Comparison of ENCODE assay signal across 27 mouse cellular contexts in the genomic region with DNA sequence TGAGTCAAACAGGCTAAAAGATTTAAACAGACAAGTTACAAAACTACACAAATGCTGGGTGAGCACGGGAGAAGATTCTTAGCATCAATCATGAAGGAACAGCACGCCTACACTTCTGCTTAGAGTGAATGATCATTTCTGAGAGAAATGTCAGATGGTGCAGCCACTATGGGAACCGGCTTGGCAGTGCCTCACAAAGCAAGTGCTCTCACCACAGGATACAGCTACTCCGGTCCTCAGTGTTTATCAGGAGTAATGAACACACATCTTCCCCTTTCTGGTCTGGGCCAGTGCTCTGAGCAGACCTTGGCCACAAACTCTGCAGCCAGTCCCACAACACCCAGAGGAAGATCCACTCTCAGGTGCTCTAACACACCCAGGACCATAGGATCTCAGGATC. TPM values are rescaled to one million over a fixed set of nuclear protein-coding genes. Genes with fewer than 3 reads are reported as not detected.
DNase-seq lines count a peak whose midpoint lies in the region; ATAC-seq and TF ChIP-seq lines count a peak whose summit lies in the region.
"Had no signal": no experiment of that assay in that cellular context is flagged by ENCODE, and none has a peak within 500 bp of the region (broad histone marks: within the 10 kb centered on the region; RNA-seq: fewer than 3 reads in every experiment).

No protein-coding gene starts in this region.

- H3K4me1 ChIP-seq in cerebellum, adult 2 months (ENCODE audit: control insufficient read depth, insufficient read depth, low read length) = peaks cover 7% of the 10 kb centered on the region; the same call in 1 of the 2 replicates
- no peaks in the 10 kb centered on the region for H3K4me1 ChIP-seq in hindbrain, embryonic 10.5 days (replicated peaks)
- H3K4me1 ChIP-seq: forebrain, embryonic 10.5 days; forebrain, embryonic 13.5 days; heart, embryonic 10.5 days; heart, embryonic 13.5 days; hindbrain, embryonic 13.5 days had no signal

- H3K4me3 ChIP-seq in cerebellum, adult 2 months (replicated peaks; ENCODE audit: insufficient read depth, low read depth, low read length) = no peak overlapping the region
- no peak overlapping the region for H3K4me3 ChIP-seq in hindbrain, embryonic 10.5 days
- H3K4me3 ChIP-seq: forebrain, embryonic 10.5 days; forebrain, embryonic 13.5 days; heart, embryonic 10.5 days; heart, embryonic 13.5 days; hindbrain, embryonic 13.5 days had no signal

- H3K27me3 ChIP-seq in cerebellum, adult 2 months (ENCODE audit: control insufficient read depth, insufficient read depth, low read length) = no peaks in the 10 kb centered on the region
- H3K27me3 ChIP-seq in hindbrain, embryonic 10.5 days (ENCODE audit: insufficient read depth, poor library complexity, severe bottlenecking) = no peaks in the 10 kb centered on the region
- H3K27me3 ChIP-seq: forebrain, embryonic 13.5 days; hindbrain, embryonic 13.5 days had no signal

- TF ChIP-seq POLR2A in cerebellum, adult 2 months (IDR thresholded peaks at IDR 0.05; ENCODE audit: borderline replicate concordance, insufficient read depth, low read length) = no peak

- H3K27ac ChIP-seq in cerebellum, adult 2 months (ENCODE audit: insufficient read depth, low read length) = peak overlapping the region; percentile 34; the same call in 1 of the 2 replicates
- H3K27ac ChIP-seq in hindbrain, embryonic 10.5 days = no peak overlapping the region
- H3K27ac ChIP-seq: forebrain, embryonic 10.5 days; forebrain, embryonic 13.5 days; heart, embryonic 10.5 days; heart, embryonic 13.5 days; hindbrain, embryonic 13.5 days had no signal

- ATAC-seq in granulocyte monocyte progenitor cell, adult 5-6 weeks (replicated peaks; ENCODE audit: poor library complexity, severe bottlenecking) = peak; percentile 42; the same call in 1 of the 2 replicates
- ATAC-seq: CD4-positive, CD25-positive, alpha-beta regulatory T cell, adult 4 months; forebrain, embryonic 13.5 days; forebrain, embryonic 16.5 days; hindbrain, embryonic 16.5 days; intestine, embryonic 16.5 days; Patski had no signal

- H3K9me3 ChIP-seq in hindbrain, embryonic 10.5 days = no peaks in the 10 kb centered on the region
- H3K9me3 ChIP-seq: forebrain, embryonic 10.5 days; forebrain, embryonic 13.5 days; heart, embryonic 10.5 days; heart, embryonic 13.5 days; hindbrain, embryonic 13.5 days had no signal

- no peak for TF ChIP-seq CTCF in cerebellum, adult 2 months (IDR thresholded peaks at IDR 0.05; ENCODE audit: borderline replicate concordance, insufficient read depth, low read depth, low read length)

- H3K36me3 ChIP-seq in hindbrain, embryonic 10.5 days = no peaks in the 10 kb centered on the region
- H3K36me3 ChIP-seq: forebrain, embryonic 10.5 days; heart, embryonic 10.5 days; heart, embryonic 13.5 days; hindbrain, embryonic 13.5 days had no signal

- peak; percentile 35 to 59 for DNase-seq in cerebellum, adult 2 months
- DNase-seq in cerebellum, adult 8-10 months = no peak
- DNase-seq in 416B (ENCODE audit: low read depth) (peak; percentile 24), MEL-GATA-1-ER (ENCODE audit: extremely low read depth, low read depth) (peak; percentile 29)
- no peak for DNase-seq in layer of hippocampus, postnatal 36 days
- no peak for DNase-seq in hindbrain, embryonic 10.5 days (ENCODE audit: low spot score)
- no peak for DNase-seq in natural killer cell, adult 2 months (ENCODE audit: low spot score in 2 of 2)
- DNase-seq: adrenal gland, adult 8-10 months; adrenal gland, postnatal 25 days; gastrocnemius, postnatal 10 days; gastrocnemius, postnatal 36 days; heart, adult 18-20 months; heart, postnatal 14 days; heart, postnatal 4 days; kidney, adult 18-20 months; kidney, adult 9 months had no signal

- WGBS in cerebellum, adult 2 months = 11% methylated on average over 4 of the region's 4 CpGs
- 73% methylated on average over 4 of the region's 4 CpGs for WGBS in hindbrain, embryonic 10.5 days

RNA-seq across cellular contexts. Expression of gene Exo5, which starts 20.3 kb away (rescaled TPM):
- polyA plus RNA-seq in cerebellum, adult 2 months (2012; rRNA removed) = 9.4 and 10.1 TPM in 2 replicates
- 15.4 and 17.6 TPM in 2 replicates for total RNA-seq in granulocyte monocyte progenitor cell, adult 5-6 weeks (2014; fragmentation: Nextera tagmentation)
- 16.4 and 18.1 TPM in 2 replicates for total RNA-seq in granulocyte monocyte progenitor cell, adult 5-6 weeks (2017)
- total RNA-seq in layer of hippocampus, postnatal 36 days (2021) = 10 to 100 TPM; 11.6 to 13.0 TPM
- polyA plus RNA-seq in hindbrain, embryonic 10.5 days (2016; fragmentation: Nextera tagmentation; extraction: Ambion mirVana) = 32.3 and 34.8 TPM in 2 replicates

RNA-seq across cellular contexts. Expression of gene Zfp69, which starts 47.0 kb away (rescaled TPM):
- polyA plus RNA-seq in cerebellum, adult 2 months (2012; rRNA removed) = 1.9 and 3.1 TPM in 2 replicates
- total RNA-seq in granulocyte monocyte progenitor cell, adult 5-6 weeks (2014; fragmentation: Nextera tagmentation) = 0.66 and 1.1 TPM in 2 replicates
- total RNA-seq in granulocyte monocyte progenitor cell, adult 5-6 weeks (2017) = 0.43 and 0.77 TPM in 2 replicates
- 1 to 10 TPM; 1.3 to 1.8 TPM for total RNA-seq in layer of hippocampus, postnatal 36 days (2021)
- 9.2 and 9.3 TPM in 2 replicates for polyA plus RNA-seq in hindbrain, embryonic 10.5 days (2016; fragmentation: Nextera tagmentation; extraction: Ambion mirVana)

RNA-seq across cellular contexts. Expression of gene Rims3, which starts 49.9 kb away (rescaled TPM):
- 104 and 118 TPM in 2 replicates for polyA plus RNA-seq in cerebellum, adult 2 months (2012; rRNA removed)
- total RNA-seq in granulocyte monocyte progenitor cell, adult 5-6 weeks (2014; fragmentation: Nextera tagmentation) = not detected in 2 replicates
- total RNA-seq in granulocyte monocyte progenitor cell, adult 5-6 weeks (2017) = not detected in 2 replicates
- total RNA-seq in layer of hippocampus, postnatal 36 days (2021) = 10 to 100 TPM; 25.9 to 28.9 TPM
- 3.9 and 5.2 TPM in 2 replicates for polyA plus RNA-seq in hindbrain, embryonic 10.5 days (2016; fragmentation: Nextera tagmentation; extraction: Ambion mirVana)
- polyA plus RNA-seq: Patski had no signal

Comparison
In these comparisons a context has a peak if more than half of its experiments do, and no peak if none do; other contexts are left out.
1. DNase-seq: peak in cerebellum, adult 2 months (2 of 2), 416B (single experiment) and MEL-GATA-1-ER (single experiment); none in cerebellum, adult 8-10 months (single experiment), layer of hippocampus, postnatal 36 days (0 of 2), hindbrain, embryonic 10.5 days (single experiment) and natural killer cell, adult 2 months (0 of 2).
2. RNA of gene Rims3, which starts 49.9 kb away (total RNA-seq): 25.9 to 28.9 TPM in layer of hippocampus, postnatal 36 days; not detected in granulocyte monocyte progenitor cell, adult 5-6 weeks; every median in the first group is over 10 times any median in the second.